Mouse (Mus musculus): ENCODE measurements around the gene Zcchc24.
"Not testable (repeated sequence)": the region's sequence is repeated elsewhere in the genome, so short reads cannot be mapped to it uniquely, and the experiment has no call there.

Gene Zcchc24

GRCm38 (mm10) chr14:25768915-25769625 is at the start of gene Zcchc24:
Gene Zcchc24 (minus strand): TSS chr14:25769039.
- no peak for DNase-seq (ENCODE audit: low read depth, low spot score)

- no peak for DNase-seq (ENCODE audit: low read depth, low spot score)
These were observed 47.6 kb upstream of the Zcchc24 start for GRCm38 (mm10) chr14:25816416-25816815.

GRCm38 (mm10) chr14:25814140-25814539 is 45.3 kb upstream of the Zcchc24 start:
- no peak for DNase-seq (ENCODE audit: low read depth, low spot score)

- DNase-seq (ENCODE audit: low read depth, low spot score) = not testable (repeated sequence)
These were observed 42.2 kb upstream of the Zcchc24 start for GRCm38 (mm10) chr14:25811026-25811425.

- no peak for DNase-seq (ENCODE audit: low read depth, low spot score)
These were observed 37.7 kb upstream of the Zcchc24 start for GRCm38 (mm10) chr14:25806561-25806960.

- no peak for DNase-seq (ENCODE audit: low read depth, low spot score)
These were observed 37.0 kb upstream of the Zcchc24 start for GRCm38 (mm10) chr14:25805871-25806270.

GRCm38 (mm10) chr14:25803246-25803809 is 34.5 kb upstream of the Zcchc24 start:
- no peak for DNase-seq (ENCODE audit: low read depth, low spot score)

GRCm38 (mm10) chr14:25802511-25802910 is 33.7 kb upstream of the Zcchc24 start:
- DNase-seq (ENCODE audit: low read depth, low spot score) = no peak

- DNase-seq (ENCODE audit: low read depth, low spot score) = peak; percentile 18
These were observed 31.5 kb upstream of the Zcchc24 start for GRCm38 (mm10) chr14:25800166-25800960.

- DNase-seq (ENCODE audit: low read depth, low spot score) = no peak
These were observed 27.8 kb upstream of the Zcchc24 start for GRCm38 (mm10) chr14:25796619-25797018.

- DNase-seq (ENCODE audit: low read depth, low spot score) = no peak
These were observed 26.8 kb upstream of the Zcchc24 start for GRCm38 (mm10) chr14:25795561-25796174.

- no peak for DNase-seq (ENCODE audit: low read depth, low spot score)
These were observed 26.2 kb upstream of the Zcchc24 start for GRCm38 (mm10) chr14:25795067-25795466.

- no peak for DNase-seq (ENCODE audit: low read depth, low spot score)
These were observed 25.5 kb upstream of the Zcchc24 start for GRCm38 (mm10) chr14:25794331-25794730.

GRCm38 (mm10) chr14:25790768-25791302 is 22.0 kb upstream of the Zcchc24 start:
- DNase-seq (ENCODE audit: low read depth, low spot score) = no peak

GRCm38 (mm10) chr14:25789946-25790345 is 21.1 kb upstream of the Zcchc24 start:
- no peak for DNase-seq (ENCODE audit: low read depth, low spot score)

GRCm38 (mm10) chr14:25789207-25789606 is 20.4 kb upstream of the Zcchc24 start:
- no peak for DNase-seq (ENCODE audit: low read depth, low spot score)

- no peak for DNase-seq (ENCODE audit: low read depth, low spot score)
These were observed 19.4 kb upstream of the Zcchc24 start for GRCm38 (mm10) chr14:25788201-25788600.

- DNase-seq (ENCODE audit: low read depth, low spot score) = no peak
These were observed 18.6 kb upstream of the Zcchc24 start for GRCm38 (mm10) chr14:25787387-25787910.

- no peak for DNase-seq (ENCODE audit: low read depth, low spot score)
These were observed 18.1 kb upstream of the Zcchc24 start for GRCm38 (mm10) chr14:25786959-25787358.

GRCm38 (mm10) chr14:25785210-25785609 is 16.4 kb upstream of the Zcchc24 start:
- no peak for DNase-seq (ENCODE audit: low read depth, low spot score)

GRCm38 (mm10) chr14:25783220-25783619 is 14.4 kb upstream of the Zcchc24 start:
- DNase-seq (ENCODE audit: low read depth, low spot score) = no peak

GRCm38 (mm10) chr14:25780601-25781000 is 11.8 kb upstream of the Zcchc24 start:
- no peak for DNase-seq (ENCODE audit: low read depth, low spot score)
